Mouse (Mus musculus): ENCODE measurements around the gene Gm10295.

GRCm38 (mm10) chr7:71348922-71349321 is 2.4 kb downstream of the Gm10295 start:
- TF ChIP-seq POLR2A (IDR thresholded peaks at IDR 0.05; ENCODE audit: borderline replicate concordance, insufficient read depth, low read length), result no peak
- no peak for TF ChIP-seq CTCF (IDR thresholded peaks at IDR 0.05; ENCODE audit: borderline replicate concordance, insufficient read depth, low read depth, low read length)
